Mouse (Mus musculus): ENCODE measurements at regions not wholly inside any gene's neighbourhood (a gene's known extent, or its start where the extent isn't known, plus 50 kb on each side); places are given as distances from the start of the nearest gene placed in this dataset.

- DNase-seq, result no peak
Measured at GRCm38 (mm10) chr7:113117599-113117998, 89.7 kb upstream of the Arntl start.

- DNase-seq, result no peak
Measured at GRCm38 (mm10) chr7:113121911-113122319, 85.3 kb upstream of the Arntl start.

- DNase-seq, result no peak
Measured at GRCm38 (mm10) chr7:113126010-113126409, 81.3 kb upstream of the Arntl start.

GRCm38 (mm10) chr7:113130552-113130951 lies 76.7 kb upstream of the Arntl start:
- no peak for DNase-seq

GRCm38 (mm10) chr7:113131945-113132538 lies 75.2 kb upstream of the Arntl start:
- DNase-seq, result peak; percentile 53

- no peak for DNase-seq
Measured at GRCm38 (mm10) chr7:113133891-113134290, 73.4 kb upstream of the Arntl start.

- DNase-seq, result no peak
Measured at GRCm38 (mm10) chr7:113140011-113140438, 67.2 kb upstream of the Arntl start.

- no peak for DNase-seq
Measured at GRCm38 (mm10) chr7:113141846-113142683, 65.2 kb upstream of the Arntl start.

GRCm38 (mm10) chr7:113143552-113143951 lies 63.7 kb upstream of the Arntl start:
- DNase-seq, result peak; percentile 85

GRCm38 (mm10) chr7:113145046-113145445 lies 62.2 kb upstream of the Arntl start:
- no peak for DNase-seq

GRCm38 (mm10) chr7:113146108-113146507 lies 61.2 kb upstream of the Arntl start:
- peak; percentile 48 for DNase-seq

- DNase-seq, result no peak
Measured at GRCm38 (mm10) chr7:113146526-113146925, 60.7 kb upstream of the Arntl start.

- DNase-seq, result no peak
Measured at GRCm38 (mm10) chr7:113147391-113148332, 59.6 kb upstream of the Arntl start.

- no peak for DNase-seq
Measured at GRCm38 (mm10) chr7:113148700-113149099, 58.6 kb upstream of the Arntl start.

GRCm38 (mm10) chr7:113149966-113150470 lies 57.2 kb upstream of the Arntl start:
- no peak for DNase-seq

GRCm38 (mm10) chr7:113150789-113151188 lies 56.5 kb upstream of the Arntl start:
- no peak for DNase-seq

GRCm38 (mm10) chr7:113151499-113151898 lies 55.8 kb upstream of the Arntl start:
- no peak for DNase-seq

GRCm38 (mm10) chr7:113153386-113153785 lies 53.9 kb upstream of the Arntl start:
- no peak for DNase-seq

GRCm38 (mm10) chr7:113154066-113154465 lies 53.2 kb upstream of the Arntl start:
- no peak for DNase-seq

- DNase-seq, result no peak
Measured at GRCm38 (mm10) chr7:113156366-113156765, 50.9 kb upstream of the Arntl start.

- DNase-seq, result no peak
Measured at GRCm38 (mm10) chr7:113156861-113157747, 50.2 kb upstream of the Arntl start.
